Mouse (Mus musculus) adrenal gland, adult (tissue): ENCODE results near the gene Gcsh.
A peak's percentile ranks its signal among the peaks of the same experiment; 100 is the strongest.

ENCODE experiments used
- DNase-seq, 2 experiments: peaks; one replicate each; pipeline ENCODE4 v3.0.0; 2022 to 2023; ENCODE audit warnings: low spot score in 1 of 2; ENCODE audit not compliant: inconsistent age in 2 of 2

Gene Gcsh

GRCm38 (mm10) chr8:116993095-116993867, at the start of gene Gcsh:
TSS of gene Gcsh (minus strand) at chr8:116993537.
- DNase-seq, result peak; percentile 99 to 100

- DNase-seq, result no peak
These were observed 46.5 kb upstream of the Gcsh start for GRCm38 (mm10) chr8:117039843-117040242.

GRCm38 (mm10) chr8:117037374-117037935, 44.1 kb upstream of the Gcsh start:
- no peak for DNase-seq

- DNase-seq, result peak; percentile 66 to 83
These were observed 40.1 kb upstream of the Gcsh start for GRCm38 (mm10) chr8:117033393-117033792.

DNA sequence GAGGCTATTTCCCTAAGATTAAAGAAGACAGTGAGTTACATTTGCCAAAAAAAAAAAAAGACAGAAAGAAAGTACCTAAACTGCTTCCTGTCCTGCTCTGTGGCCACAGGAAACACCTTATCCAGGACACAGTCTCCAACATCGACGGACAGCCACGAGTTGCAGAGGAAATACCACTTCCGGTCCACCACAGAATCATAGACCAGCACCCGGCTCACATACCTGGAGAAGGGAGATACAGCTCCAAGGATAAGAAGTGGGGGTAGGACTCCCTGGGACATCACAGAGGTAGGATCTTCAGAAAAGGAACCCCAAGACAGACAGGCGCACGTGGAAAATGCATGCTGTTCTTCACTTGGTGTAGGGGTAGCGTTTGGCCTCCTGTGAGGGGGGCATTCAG, 39.3 kb upstream of the Gcsh start:
- DNase-seq, result no peak

GRCm38 (mm10) chr8:117031476-117031875, 38.1 kb upstream of the Gcsh start:
- no peak for DNase-seq

- DNase-seq, result no peak
These were observed 35.3 kb upstream of the Gcsh start for GRCm38 (mm10) chr8:117028686-117029085.

- DNase-seq, result peak; percentile 49 to 79
These were observed 34.3 kb upstream of the Gcsh start for GRCm38 (mm10) chr8:117027601-117028000.

GRCm38 (mm10) chr8:117022297-117022993, 29.1 kb upstream of the Gcsh start:
- DNase-seq, result no peak

- peak; percentile 63 to 74 for DNase-seq
These were observed 26.3 kb upstream of the Gcsh start for GRCm38 (mm10) chr8:117019323-117020275.

- DNase-seq, result no peak
These were observed 24.6 kb upstream of the Gcsh start for GRCm38 (mm10) chr8:117017896-117018295.

DNA sequence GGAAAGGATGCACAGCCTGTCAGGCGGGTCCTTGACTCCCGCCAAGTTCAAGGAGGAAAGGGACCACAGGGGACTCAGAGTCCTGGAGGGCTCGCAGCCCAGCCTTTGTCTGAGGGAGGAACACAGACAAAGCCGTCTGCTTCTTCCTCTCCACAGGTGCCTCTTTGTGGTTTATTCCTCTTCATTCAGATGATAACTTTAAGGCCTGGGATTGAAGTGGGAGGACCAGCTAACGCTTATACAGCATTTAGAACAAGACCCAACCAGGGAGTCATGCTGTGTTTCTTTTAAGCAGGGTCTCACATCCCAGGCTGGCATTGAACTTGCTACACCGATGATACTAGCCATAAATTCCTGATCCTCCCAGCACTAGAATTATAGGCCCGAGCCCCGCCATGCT, 23.7 kb upstream of the Gcsh start:
- no peak for DNase-seq

DNA sequence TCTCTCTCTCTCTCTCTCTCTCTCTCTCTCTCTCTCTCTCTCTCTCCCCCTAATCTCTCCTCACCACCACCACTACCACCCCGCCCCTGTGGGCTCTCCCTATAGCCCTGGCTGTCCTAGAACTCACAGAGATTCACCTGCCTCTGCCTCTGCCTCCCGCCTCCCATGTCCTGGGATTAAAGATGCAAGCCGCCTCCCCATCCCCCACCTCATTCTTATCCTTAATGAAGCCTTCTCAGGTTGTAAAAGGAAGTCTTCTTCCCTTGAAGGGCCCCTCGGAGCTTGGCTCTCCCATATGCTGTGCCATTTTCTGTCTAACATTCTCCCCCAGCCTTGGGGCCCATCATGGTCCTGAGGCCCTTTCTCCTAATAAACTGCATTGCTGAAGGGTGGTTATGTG, 22.3 kb upstream of the Gcsh start:
- no peak for DNase-seq

DNA sequence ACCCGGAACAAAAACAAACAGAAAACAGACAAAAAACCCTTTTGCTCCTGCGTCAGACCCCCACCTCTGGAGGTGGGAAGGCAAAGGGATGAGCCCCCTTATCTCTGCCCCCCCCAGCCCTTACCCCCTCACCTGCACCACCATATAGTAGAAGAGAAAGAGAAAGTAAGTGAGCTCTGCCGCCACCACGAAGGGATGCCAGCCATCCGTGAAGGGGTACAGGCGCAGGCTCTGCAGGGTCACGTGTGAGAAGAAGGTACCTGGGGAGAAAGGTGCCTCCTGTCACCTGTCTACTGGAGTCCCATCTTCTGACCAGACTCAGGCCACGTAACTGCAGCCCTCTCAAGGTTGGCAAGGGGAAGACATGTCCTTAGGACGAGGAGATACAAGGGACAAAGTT, 18.0 kb upstream of the Gcsh start:
- DNase-seq, result no peak

DNA sequence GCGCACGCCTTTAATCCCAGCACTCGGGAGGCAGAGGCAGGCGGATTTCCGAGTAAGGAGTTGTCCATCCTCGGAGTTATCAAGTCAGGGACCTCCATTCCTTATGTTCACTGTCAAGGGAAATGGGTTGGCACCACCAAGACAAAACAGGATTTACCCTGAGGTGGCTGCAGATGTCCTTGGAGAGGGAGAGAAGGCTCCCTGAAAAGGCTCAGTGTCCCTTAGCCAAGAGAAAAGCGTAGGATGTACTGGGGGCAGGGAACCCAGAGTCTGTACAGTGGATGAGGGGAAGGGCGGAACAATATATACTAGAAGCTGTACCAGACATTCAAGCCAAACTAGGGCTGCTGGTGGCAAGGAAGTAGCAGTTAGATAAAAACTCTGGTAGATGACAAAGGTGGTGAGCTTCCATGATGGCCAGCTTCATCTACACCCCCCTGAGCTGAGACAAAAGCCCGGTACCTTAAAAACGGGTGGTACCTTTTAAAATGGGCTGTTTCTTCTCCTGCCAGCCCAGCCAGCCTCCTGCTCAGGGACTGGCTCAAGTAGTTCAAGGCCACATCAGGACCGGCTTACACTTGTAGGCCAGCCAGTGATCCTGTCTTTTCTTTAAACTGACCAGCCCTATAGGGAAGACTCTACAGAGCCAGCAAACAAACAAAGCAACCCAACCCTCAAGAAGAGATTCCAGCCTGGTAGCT, 829 bp upstream of the Gcsh start:
- peak; percentile 33 to 60 for DNase-seq

DNA sequence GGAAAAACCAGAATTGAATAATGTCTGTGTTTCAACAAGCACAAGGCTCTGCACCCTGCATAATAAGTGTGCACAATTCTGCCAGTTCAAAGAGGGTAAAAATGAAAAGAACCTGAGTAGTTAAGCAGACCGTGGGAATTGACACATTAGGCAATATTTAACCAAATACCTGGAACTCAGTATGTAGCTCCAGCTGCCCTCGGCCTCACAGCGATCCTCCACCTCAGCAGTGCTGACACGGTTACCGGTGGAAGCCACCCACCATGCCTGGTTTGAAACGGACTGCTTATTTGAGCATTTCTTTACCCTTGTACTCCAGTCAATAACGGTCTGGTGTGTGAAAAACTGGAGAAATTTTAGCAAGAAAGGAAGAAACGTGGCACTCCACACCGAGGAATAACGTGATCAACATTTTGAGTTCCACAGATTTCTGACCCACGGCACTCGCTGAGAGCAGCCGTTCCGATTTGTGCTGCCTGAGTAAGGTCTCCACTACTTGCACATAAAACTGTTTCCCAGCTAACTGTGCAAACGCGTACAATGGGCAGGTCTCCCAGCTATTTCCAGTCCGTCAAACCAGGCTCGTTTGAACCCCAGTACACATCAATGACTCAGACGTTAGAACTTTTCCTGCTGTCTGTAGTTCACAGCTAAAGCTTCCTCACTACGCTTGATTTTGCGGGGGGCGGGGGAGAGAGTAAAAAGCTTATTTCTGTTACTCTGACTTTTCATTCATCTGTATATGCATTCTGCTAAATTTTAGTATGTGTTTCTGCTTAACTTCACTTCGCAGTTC, 963 bp downstream of the Gcsh start:
- peak; percentile 37 to 76 for DNase-seq

- no peak for DNase-seq
These were observed 2.1 kb downstream of the Gcsh start for GRCm38 (mm10) chr8:116991241-116991640.

GRCm38 (mm10) chr8:116989842-116990241, 3.5 kb downstream of the Gcsh start:
- no peak for DNase-seq

DNA sequence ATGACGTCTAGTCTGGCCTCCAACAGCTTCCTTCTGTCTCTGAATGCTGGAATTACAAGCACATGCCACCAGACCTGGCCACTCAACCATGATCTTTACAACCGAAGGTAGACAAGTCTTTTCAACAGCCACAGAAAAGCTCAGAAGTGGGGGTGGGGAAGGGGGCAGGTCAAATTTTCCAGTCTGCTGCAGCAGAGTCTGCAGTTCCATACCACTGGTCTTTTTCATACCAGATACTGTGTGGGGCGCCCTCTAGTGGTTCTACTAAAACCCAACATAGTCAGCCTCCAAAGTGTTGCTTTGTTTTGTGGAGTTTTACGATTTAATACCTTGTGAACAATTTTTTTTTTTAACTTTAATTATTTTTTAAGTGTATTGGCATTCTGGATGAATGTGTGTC, 13.2 kb downstream of the Gcsh start:
- peak; percentile 47 to 83 for DNase-seq
